Mouse (Mus musculus) ES-E14 (cell line): ENCODE results near the gene Vps37b. TPM values are rescaled to one million over a fixed set of nuclear protein-coding genes. Genes with fewer than 3 reads are reported as not detected.

Experiments
- DNase-seq: peaks from one replicate; pipeline ENCODE4 v3.0.0-alpha.2; 2013; ENCODE audit warnings: low read depth, low spot score
- H3K27ac ChIP-seq: 2 replicates; pipeline ENCODE4 v1.5.1; 2012; ENCODE audit warnings: low read depth, mild to moderate bottlenecking, low read length, moderate library complexity, mixed read lengths; ENCODE audit not compliant: poor library complexity, insufficient read depth, severe bottlenecking
- H3K36me3 ChIP-seq: 2 replicates; pipeline ENCODE4 v1.6.1; 2012; ENCODE audit warnings: mild to moderate bottlenecking, low read length, moderate library complexity, mixed read lengths; ENCODE audit not compliant: control insufficient read depth, poor library complexity, insufficient read depth, severe bottlenecking
- H3K4me1 ChIP-seq, 2 experiments: fragments of 150-350 bp in 1 of 2; sonication (generic) in 1 of 2; 2 replicates each; pipeline ENCODE4 v1.6.1; 2012; ENCODE audit warnings: low read length in 2 of 2, mild to moderate bottlenecking in 1 of 2, mixed read lengths in 1 of 2; ENCODE audit not compliant: control insufficient read depth in 2 of 2, insufficient read depth in 2 of 2, poor library complexity in 1 of 2
- H3K4me3 ChIP-seq, 2 experiments: fragments of 150-350 bp in 1 of 2; sonication (generic) in 1 of 2; 2 replicates each; pipeline ENCODE4 v1.5.1; 2012; ENCODE audit warnings: low read length in 2 of 2, low read depth in 1 of 2, mild to moderate bottlenecking in 1 of 2, mixed read lengths in 1 of 2; ENCODE audit not compliant: insufficient read depth in 1 of 2, poor library complexity in 1 of 2, severe bottlenecking in 1 of 2
- H3K9ac ChIP-seq: 2 replicates; pipeline ENCODE4 v1.6.1; 2012; ENCODE audit warnings: low read depth, mild to moderate bottlenecking, low read length, mixed read lengths; ENCODE audit not compliant: poor library complexity, insufficient read depth, severe bottlenecking
- H3K9me3 ChIP-seq: fragments of 150-350 bp; sonication (generic); 2 replicates; pipeline ENCODE4 v1.6.1; 2012; ENCODE audit warnings: low read depth, mild to moderate bottlenecking, low read length; ENCODE audit not compliant: control insufficient read depth, insufficient read depth
- CHD2 ChIP-seq: IDR thresholded peaks from 2 replicates; pipeline ENCODE4 v1.6.1; 2014; ENCODE audit warnings: mild to moderate bottlenecking, low read depth, low read length, inconsistent platforms
- HCFC1 ChIP-seq: IDR thresholded peaks from 2 replicates; pipeline ENCODE4 v1.6.1; 2012; ENCODE audit warnings: low read length, inconsistent platforms, borderline replicate concordance; ENCODE audit not compliant: insufficient read depth
- MAFK ChIP-seq: IDR thresholded peaks from 2 replicates; pipeline ENCODE4 v1.6.1; 2014; ENCODE audit warnings: mild to moderate bottlenecking, low read depth, low read length, inconsistent platforms; ENCODE audit not compliant: insufficient read depth
- ZC3H11A ChIP-seq: IDR thresholded peaks from 2 replicates; pipeline ENCODE4 v1.6.1; 2012; ENCODE audit warnings: low read depth, mild to moderate bottlenecking, inconsistent platforms, low read length, borderline replicate concordance
- ZNF384 ChIP-seq: IDR thresholded peaks from 2 replicates; pipeline ENCODE4 v1.6.1; 2012; ENCODE audit warnings: low read depth, low read length, inconsistent platforms
- in situ Hi-C, 2 experiments: fragments of 600-800 bp; cut with MboI; formaldehyde crosslinking; loops; one replicate each; pipeline ENCODE4 v1.15.1; 2025; ENCODE audit warnings: low sequenced_read_pairs in 2 of 2, inconsistent platforms in 1 of 2; ENCODE audit not compliant: unreplicated experiment in 2 of 2
- total RNA-seq: library from RNA; depleted of rRNA; stranded (reverse); fragments of 300-350 nt; gene quantifications from 2 replicates; pipeline ENCODE4 v1.2.3, GENCODE M21; 2012

Vps37b gene
- total RNA-seq, 1 experiment = 7.7 TPM

GRCm38 (mm10) chr5:123974616-123975111 lies 57.4 kb downstream of the Vps37b start:
- Histone ChIP-seq H3K4me3 (no peak overlapping the region; a peak in 2 of 4 replicates), H3K9me3 (no peaks in the 10 kb centered on the region), H3K36me3 (no peaks in the 10 kb centered on the region; the same call in 1 of the 2 replicates), H3K27ac (no peak overlapping the region), H3K9ac (no peak overlapping the region), H3K4me1 (peaks cover 0 to 17% of the 10 kb centered on the region in 2 experiments; a peak in 2 of 4 replicates)
- in situ Hi-C loops = no loop called here
- no peak for DNase-seq
- no peak for TF ChIP-seq ZNF384
- no peak for TF ChIP-seq MAFK
- TF ChIP-seq CHD2 = no peak
- TF ChIP-seq HCFC1 = no peak
- no peak for TF ChIP-seq ZC3H11A

GRCm38 (mm10) chr5:123974179-123974485 lies 57.9 kb downstream of the Vps37b start:
- DNase-seq = no peak

GRCm38 (mm10) chr5:123973299-123974178 lies 58.5 kb downstream of the Vps37b start, which contains the start of gene Hip1r:
TSS of gene Hip1r (plus strand) at chr5:123973628.
- Histone ChIP-seq H3K36me3 (no peaks in the 10 kb centered on the region; the same call in 1 of the 2 replicates), H3K4me3 (peak within 1 kb of the TSS; percentile 64 to 94), H3K9me3 (no peaks in the 10 kb centered on the region), H3K9ac (peak within 1 kb of the TSS; percentile 88), H3K27ac (no peak within 1 kb of the TSS), H3K4me1 (peaks cover 0 to 13% of the 10 kb centered on the region in 2 experiments; a peak in 2 of 4 replicates)
- TF ChIP-seq CHD2 = no peak
- no peak for TF ChIP-seq ZC3H11A
- TF ChIP-seq MAFK = no peak
- TF ChIP-seq ZNF384 = no peak
- TF ChIP-seq HCFC1 = no peak
- peak; percentile 47 for DNase-seq
- in situ Hi-C loops = no loop called here

More at GRCm38 (mm10) chr5:123974179-123974485, 57.9 kb downstream of the Vps37b start:
- TF ChIP-seq MAFK = no peak
- no peak for TF ChIP-seq HCFC1
- TF ChIP-seq ZNF384 = no peak
- TF ChIP-seq CHD2 = no peak
- no peak for TF ChIP-seq ZC3H11A
- Histone ChIP-seq H3K4me1 (peaks cover 0 to 16% of the 10 kb centered on the region in 2 experiments; a peak in 2 of 4 replicates), H3K4me3 (peak overlapping the region; percentile 64 to 94), H3K9ac (peak overlapping the region; percentile 88), H3K27ac (no peak overlapping the region), H3K36me3 (no peaks in the 10 kb centered on the region; the same call in 1 of the 2 replicates), H3K9me3 (no peaks in the 10 kb centered on the region)
- in situ Hi-C loops = no loop called here

GRCm38 (mm10) chr5:123972453-123972852 lies 59.6 kb downstream of the Vps37b start:
- H3K36me3 ChIP-seq = no peaks in the 10 kb centered on the region
- no peak overlapping the region for H3K27ac ChIP-seq
- no peak overlapping the region for H3K9ac ChIP-seq
- H3K9me3 ChIP-seq = no peaks in the 10 kb centered on the region
- in situ Hi-C loops = no loop called here
- TF ChIP-seq ZNF384 (peak; percentile 79), HCFC1 (no peak)
- DNase-seq = no peak
- H3K4me3 ChIP-seq = no peak overlapping the region
- H3K4me1 ChIP-seq = peaks cover 0 to 10% of the 10 kb centered on the region in 2 experiments; a peak in 2 of 4 replicates
